Mouse (Mus musculus) heart, adult 11 months (tissue): ENCODE results near the gene Zfp965.
"Not testable (repeated sequence)": the region's sequence is repeated elsewhere in the genome, so short reads cannot be mapped to it uniquely, and the experiment has no call there.

ENCODE experiments used
- DNase-seq: peaks from one replicate; pipeline ENCODE4 v3.0.0; 2022

Zfp965 gene

GRCm38 (mm10) chr2:175469685-175470084 lies at the start of gene Zfp965:
Gene Zfp965 (plus strand): TSS chr2:175469985.
- not testable (repeated sequence) for DNase-seq

GRCm38 (mm10) chr2:175435707-175436106 lies 34.1 kb upstream of the Zfp965 start, which contains the start of gene Gm4724:
Gene Gm4724 (minus strand): TSS chr2:175435807.
- DNase-seq: not testable (repeated sequence)
